Mouse (Mus musculus) kidney, adult 2 months (tissue): ENCODE results near the gene Slu7. TPM values are rescaled to one million over a fixed set of nuclear protein-coding genes. Genes with fewer than 3 reads are reported as not detected.

Experiments
- DNase-seq: peaks from one replicate; pipeline ENCODE4 v3.0.0; 2021
- H3K27ac ChIP-seq: fragments of 200-500 bp; 2 replicates; pipeline ENCODE4 v1.5.1; 2012; ENCODE audit warnings: low read depth, low read length, control low read depth, inconsistent platforms; ENCODE audit not compliant: insufficient read depth
- H3K27me3 ChIP-seq: fragments of 200-500 bp; replicated peaks from 2 replicates; pipeline ENCODE4 v1.6.1; 2012; ENCODE audit warnings: mild to moderate bottlenecking, moderate library complexity, low read length, inconsistent platforms; ENCODE audit not compliant: control insufficient read depth, insufficient read depth
- H3K36me3 ChIP-seq: fragments of 200-500 bp; 2 replicates; pipeline ENCODE4 v1.6.1; 2012; ENCODE audit warnings: mild to moderate bottlenecking, moderate library complexity, low read length, inconsistent platforms; ENCODE audit not compliant: control insufficient read depth, insufficient read depth
- H3K4me1 ChIP-seq: fragments of 200-500 bp; 2 replicates; pipeline ENCODE4 v1.6.1; 2011; ENCODE audit warnings: low read length; ENCODE audit not compliant: control insufficient read depth, insufficient read depth
- H3K4me3 ChIP-seq: fragments of 200-500 bp; 2 replicates; pipeline ENCODE4 v1.5.1; 2011; ENCODE audit warnings: mild to moderate bottlenecking, low read depth, low read length, control low read depth; ENCODE audit not compliant: insufficient read depth
- CTCF ChIP-seq: fragments of 200-500 bp; conservative IDR thresholded peaks from 2 replicates; pipeline ENCODE4 v1.5.1; 2011; ENCODE audit warnings: low read depth, mild to moderate bottlenecking, control low read depth, low read length, moderate library complexity, mixed read lengths; ENCODE audit not compliant: insufficient read depth, insufficient read length
- POLR2A ChIP-seq: fragments of 200-500 bp; IDR thresholded peaks from one replicate; pipeline ENCODE4 v1.6.1; 2011; ENCODE audit warnings: low read depth, low read length, control low read depth
- WGBS: fragments of 180-500 bp; shearing (Covaris S2); methylation state at CpG from one replicate; pipeline ENCODE4 v1.1.7; 2018; 5-methylcytosine and 5-hydroxymethylcytosine counted together
- polyA plus RNA-seq: library from polyadenylated mRNA; depleted of rRNA; stranded (reverse); fragments of >200 nt; gene quantifications from 2 replicates; pipeline ENCODE4 v1.2.3, GENCODE M21; 2012; rRNA removed

Gene Slu7
- 3.4 and 5.5 TPM in 2 replicates for polyA plus RNA-seq

DNA sequence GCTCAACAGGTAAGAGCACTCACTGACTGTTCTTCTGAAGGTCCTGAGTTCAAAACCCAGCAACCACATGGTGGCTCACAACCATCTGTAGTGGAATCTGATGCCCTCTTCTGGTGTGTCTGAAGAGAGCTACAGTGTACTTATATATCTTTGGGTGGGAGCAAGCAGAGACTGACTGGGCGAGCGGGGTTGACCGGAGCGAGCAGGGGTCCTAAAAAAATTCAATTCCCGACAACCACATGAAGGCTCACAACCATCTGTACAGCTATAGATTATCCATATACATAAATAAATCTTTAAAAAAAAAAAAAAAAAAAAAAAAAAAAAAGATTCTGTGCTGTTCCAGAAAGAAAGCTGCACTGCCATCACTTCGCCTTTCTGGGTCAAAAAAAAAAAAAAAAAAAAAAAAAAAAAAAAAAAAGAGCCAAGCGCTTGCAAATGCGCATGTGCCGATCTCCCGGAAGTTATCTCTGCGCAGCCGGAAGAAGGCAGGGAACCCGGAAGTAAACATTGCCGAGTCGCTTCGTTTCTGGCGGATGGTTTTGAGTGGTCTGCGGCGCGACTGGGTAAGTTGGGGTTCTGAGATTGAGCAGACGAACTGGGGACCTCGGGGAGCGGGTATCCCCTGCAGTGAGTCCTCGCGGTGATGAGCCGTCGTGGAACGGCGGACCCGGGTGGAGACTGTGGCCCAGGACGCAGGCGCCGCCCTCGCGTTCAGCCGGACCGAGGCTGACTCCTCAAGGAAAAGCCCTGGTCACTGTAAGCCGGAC is at the start of gene Slu7:
TSS of gene Slu7 (plus strand) at position 491 of the 770 bp plus-strand sequence.
- WGBS = 8% methylated on average over 38 of the region's 38 CpGs
- H3K27me3 ChIP-seq = no peaks in the 10 kb centered on the region
- peaks cover 3% of the 10 kb centered on the region for H3K36me3 ChIP-seq
- TF ChIP-seq CTCF (no peak), POLR2A (no peak)
- H3K4me1 ChIP-seq = peaks cover 6% of the 10 kb centered on the region; the same call in 1 of the 2 replicates
- peak within 1 kb of the TSS; percentile 88 for H3K27ac ChIP-seq
- DNase-seq = peak; percentile 83
- peak within 1 kb of the TSS; percentile 99 for H3K4me3 ChIP-seq

DNA sequence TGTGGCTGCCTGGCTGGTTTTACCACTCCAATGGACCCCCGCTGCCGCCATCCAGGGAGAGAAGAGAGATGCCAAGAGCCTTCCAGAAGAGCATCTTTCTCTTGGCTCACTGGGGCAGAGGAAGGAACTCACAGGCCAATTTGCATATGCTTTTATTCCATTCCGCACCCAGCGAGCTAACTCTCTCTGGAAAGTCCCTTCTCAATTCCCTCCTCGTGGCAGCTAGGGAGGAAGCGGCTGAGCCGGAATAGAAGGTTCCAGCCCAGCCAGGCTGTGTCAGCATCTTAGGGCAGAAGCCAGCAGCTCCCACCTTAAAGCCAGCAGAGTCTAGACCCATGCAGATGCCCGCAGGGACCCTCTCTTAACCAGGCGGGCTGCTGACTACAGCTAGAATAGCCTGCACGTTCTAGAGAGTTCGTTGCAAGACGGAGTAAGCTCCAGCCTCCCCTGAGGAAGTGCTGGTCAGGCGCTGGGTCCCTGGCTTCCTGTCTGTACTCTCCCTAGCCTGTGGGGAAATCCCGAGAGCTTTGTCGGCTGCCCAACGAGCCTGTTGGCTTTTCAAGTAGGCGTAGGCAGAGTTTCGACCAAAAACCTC is 48.4 kb upstream of the Slu7 start:
- Histone ChIP-seq H3K27me3 (no peaks in the 10 kb centered on the region), H3K36me3 (no peaks in the 10 kb centered on the region), H3K4me3 (peak overlapping the region; percentile 48), H3K27ac (peak overlapping the region; percentile 71; the same call in 1 of the 2 replicates), H3K4me1 (no peaks in the 10 kb centered on the region; the same call in 1 of the 2 replicates)
- DNase-seq = peak; percentile 72
- TF ChIP-seq CTCF (no peak), POLR2A (no peak)
- 2% methylated on average over 18 of the region's 18 CpGs for WGBS

DNA sequence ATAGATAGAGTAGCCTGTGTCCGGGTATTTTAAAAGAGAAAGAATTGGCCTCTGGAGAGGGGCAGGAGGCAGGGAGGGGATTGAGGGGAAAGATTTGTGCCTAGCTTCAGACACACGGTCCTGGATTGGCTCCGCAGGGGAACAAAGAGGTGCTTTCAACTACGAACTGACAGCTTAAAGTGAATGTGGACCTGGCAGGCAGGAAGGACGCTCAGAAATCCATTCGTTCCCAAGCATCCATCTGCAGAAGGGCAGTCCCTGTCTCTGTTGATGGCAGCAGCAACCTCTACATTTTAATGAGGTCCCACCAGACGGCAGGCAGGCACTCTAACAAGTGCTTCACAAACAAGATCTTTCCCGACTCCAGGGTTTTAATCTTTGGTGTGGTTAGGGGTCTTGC is 47.8 kb upstream of the Slu7 start:
- Histone ChIP-seq H3K36me3 (no peaks in the 10 kb centered on the region), H3K4me1 (no peaks in the 10 kb centered on the region; the same call in 1 of the 2 replicates), H3K4me3 (peak overlapping the region; percentile 13; the same call in 1 of the 2 replicates), H3K27ac (no peak overlapping the region), H3K27me3 (no peaks in the 10 kb centered on the region)
- no peak for TF ChIP-seq POLR2A
- TF ChIP-seq CTCF = no peak
- WGBS = 6% methylated on average over 8 of the region's 8 CpGs
- no peak for DNase-seq

GRCm38 (mm10) chr11:43387004-43387880 is 46.3 kb upstream of the Slu7 start:
- H3K27ac ChIP-seq = no peak overlapping the region
- H3K4me3 ChIP-seq = no peak overlapping the region
- DNase-seq = no peak
- 94% methylated on average over 14 of the region's 14 CpGs for WGBS
- TF ChIP-seq CTCF = no peak
- no peak for TF ChIP-seq POLR2A
- no peaks in the 10 kb centered on the region; the same call in 1 of the 2 replicates for H3K4me1 ChIP-seq
- H3K27me3 ChIP-seq = no peaks in the 10 kb centered on the region
- no peaks in the 10 kb centered on the region for H3K36me3 ChIP-seq

- Histone ChIP-seq H3K27me3 (no peaks in the 10 kb centered on the region), H3K4me3 (no peak overlapping the region), H3K36me3 (no peaks in the 10 kb centered on the region), H3K27ac (no peak overlapping the region), H3K4me1 (no peaks in the 10 kb centered on the region; the same call in 1 of the 2 replicates)
- 89% methylated on average over 21 of the region's 21 CpGs for WGBS
- no peak for DNase-seq
- no peak for TF ChIP-seq CTCF
- TF ChIP-seq POLR2A = no peak
Measured at GRCm38 (mm10) chr11:43388122-43389097, 45.1 kb upstream of the Slu7 start.

DNA sequence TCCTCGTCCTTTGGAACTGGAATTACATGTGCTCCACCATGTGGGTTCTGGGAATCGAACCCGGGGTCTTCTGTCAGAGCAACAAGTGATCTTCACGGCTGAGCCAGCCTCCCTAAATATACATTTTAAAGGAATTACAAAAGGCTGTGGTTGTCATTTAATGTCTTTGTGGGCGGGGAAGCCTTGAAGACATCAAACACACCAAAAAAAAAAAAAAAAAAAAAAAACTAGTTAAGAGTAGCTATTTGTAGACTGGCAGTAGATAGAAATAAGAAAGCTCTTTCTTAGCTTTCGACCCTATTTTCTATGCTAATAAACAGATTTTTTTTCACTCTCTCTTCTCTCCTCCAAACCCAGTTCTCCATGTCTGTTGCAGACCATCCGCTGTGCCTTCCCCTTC is 44.4 kb upstream of the Slu7 start:
- 89% methylated on average over 7 of the region's 7 CpGs for WGBS
- no peak for TF ChIP-seq CTCF
- TF ChIP-seq POLR2A = no peak

More for the DNA sequence above, 44.4 kb upstream of the Slu7 start:
- Histone ChIP-seq H3K27ac (no peak overlapping the region), H3K27me3 (no peaks in the 10 kb centered on the region), H3K36me3 (no peaks in the 10 kb centered on the region), H3K4me3 (no peak overlapping the region), H3K4me1 (no peaks in the 10 kb centered on the region; the same call in 1 of the 2 replicates)
- no peak for DNase-seq
